Mouse (Mus musculus) intestine, embryonic 16.5 days (tissue): ENCODE data around the gene Lamc3. TPM values are rescaled to one million over a fixed set of nuclear protein-coding genes. Genes with fewer than 3 reads are reported as not detected.
A peak's percentile ranks its signal among the peaks of the same experiment; 100 is the strongest.

ENCODE experiments used
- ATAC-seq: fragments of 200-750 bp; cut with Nextera tagmentation; 2 replicates; pipeline ENCODE4 v1.8.0; 2017; ENCODE audit warnings: moderate TSS enrichment, moderate library complexity
- H3K27ac ChIP-seq: fragments of 300-500 bp; sonication (generic); 2 replicates; pipeline ENCODE4 v1.5.1; 2014; ENCODE audit warnings: mild to moderate bottlenecking, low read length
- H3K27me3 ChIP-seq: fragments of 300-500 bp; sonication (generic); replicated peaks from 2 replicates; pipeline ENCODE4 v1.6.1; 2014; ENCODE audit warnings: low read length, control low read depth, mixed read lengths; ENCODE audit not compliant: control insufficient read depth, insufficient read depth
- H3K36me3 ChIP-seq: fragments of 300-500 bp; sonication (generic); 2 replicates; pipeline ENCODE4 v1.6.1; 2014; ENCODE audit warnings: low read length, control low read depth; ENCODE audit not compliant: control insufficient read depth, insufficient read depth
- H3K4me1 ChIP-seq: fragments of 300-500 bp; sonication (generic); 2 replicates; pipeline ENCODE4 v1.6.1; 2014; ENCODE audit warnings: low read length, control low read depth, mixed read lengths; ENCODE audit not compliant: control insufficient read depth, insufficient read depth
- H3K4me2 ChIP-seq: fragments of 300-500 bp; sonication (generic); 2 replicates; pipeline ENCODE4 v1.6.1; 2014; ENCODE audit warnings: low read depth, low read length, control low read depth
- H3K4me3 ChIP-seq: fragments of 300-500 bp; sonication (generic); 2 replicates; pipeline ENCODE4 v1.5.1; 2014; ENCODE audit warnings: mild to moderate bottlenecking, low read length
- H3K9ac ChIP-seq: fragments of 300-500 bp; sonication (generic); 2 replicates; pipeline ENCODE4 v1.6.1; 2014; ENCODE audit warnings: low read depth, low read length
- H3K9me3 ChIP-seq: fragments of 300-500 bp; sonication (generic); 2 replicates; pipeline ENCODE4 v1.6.1; 2016; ENCODE audit warnings: low read length, control low read depth; ENCODE audit not compliant: control insufficient read depth
- WGBS: fragments of 180-500 bp; shearing (Covaris S2); extraction: QIAGEN DNeasy Blood & Tissue Kit; methylation state at CpG from one replicate; pipeline ENCODE4 v1.1.7; 2014; 5-methylcytosine and 5-hydroxymethylcytosine counted together
- polyA plus RNA-seq: library from polyadenylated mRNA; unstranded; fragments of >200 nt; fragmentation: Nextera tagmentation; extraction: Ambion mirVana; gene quantifications from 2 replicates; pipeline ENCODE4 v1.2.1, GENCODE M21; 2015

Lamc3 gene
- polyA plus RNA-seq, 1 experiment from 2014 or later: 0.44 TPM

DNA sequence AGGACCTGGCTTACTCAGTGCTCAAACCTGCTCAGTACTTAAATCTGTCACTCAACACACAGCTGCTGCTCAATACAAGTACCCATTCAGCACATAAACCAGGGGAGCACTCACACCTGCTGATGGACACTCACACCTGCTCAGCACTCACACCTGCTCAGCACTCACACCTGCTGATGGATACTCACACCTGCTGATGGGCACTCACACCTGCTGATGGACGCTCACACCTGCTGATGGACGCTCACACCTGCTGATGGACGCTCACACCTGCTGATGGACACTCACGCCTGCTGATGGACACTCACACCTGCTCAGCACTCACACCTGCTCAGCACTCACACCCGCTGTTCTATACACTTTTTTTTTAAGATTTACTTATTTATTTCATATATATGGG lies 17.4 kb upstream of the Lamc3 start:
- no peak overlapping the region for H3K27ac ChIP-seq
- no peak overlapping the region for H3K4me3 ChIP-seq
- WGBS: 91% methylated on average over 5 of the region's 5 CpGs
- ATAC-seq: no peak
- no peak overlapping the region for H3K4me2 ChIP-seq
- peaks cover 9% of the 10 kb centered on the region for H3K4me1 ChIP-seq
- H3K27me3 ChIP-seq: 0 out of 2 replicates have a peak, but pooled peaks cover 3% of the 10 kb centered on the region
- H3K9me3 ChIP-seq: no peaks in the 10 kb centered on the region
- H3K9ac ChIP-seq: no peak overlapping the region
- no peaks in the 10 kb centered on the region; the same call in 1 of the 2 replicates for H3K36me3 ChIP-seq

DNA sequence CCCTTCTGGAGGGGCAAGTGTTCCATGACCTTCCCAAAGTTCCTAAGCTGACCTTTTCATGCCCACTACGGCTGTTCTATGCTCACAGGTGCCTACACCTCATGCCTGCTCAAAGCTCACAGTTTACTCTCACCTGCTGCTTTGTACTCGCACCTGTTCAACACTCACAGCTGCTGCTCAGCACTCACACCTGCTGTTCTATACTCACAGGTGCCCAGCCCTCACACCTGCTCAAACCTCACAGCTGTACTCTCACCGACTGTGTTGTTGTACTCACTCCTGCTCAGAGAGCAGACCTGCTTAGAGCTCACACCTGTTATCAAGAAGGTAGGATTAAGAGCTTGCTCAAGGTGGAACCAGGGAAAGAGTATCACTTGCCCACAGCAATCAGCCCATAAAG lies 16.4 kb upstream of the Lamc3 start:
- H3K9ac ChIP-seq: no peak overlapping the region
- WGBS: 62% methylated on average over 3 of the region's 3 CpGs
- no peak overlapping the region for H3K4me2 ChIP-seq
- no peak overlapping the region for H3K27ac ChIP-seq
- H3K9me3 ChIP-seq: no peaks in the 10 kb centered on the region
- H3K4me1 ChIP-seq: peaks cover 9% of the 10 kb centered on the region
- no peaks in the 10 kb centered on the region; the same call in 1 of the 2 replicates for H3K36me3 ChIP-seq
- H3K4me3 ChIP-seq: no peak overlapping the region
- ATAC-seq: no peak
- 0 out of 2 replicates have a peak, but pooled peaks cover 3% of the 10 kb centered on the region for H3K27me3 ChIP-seq

DNA sequence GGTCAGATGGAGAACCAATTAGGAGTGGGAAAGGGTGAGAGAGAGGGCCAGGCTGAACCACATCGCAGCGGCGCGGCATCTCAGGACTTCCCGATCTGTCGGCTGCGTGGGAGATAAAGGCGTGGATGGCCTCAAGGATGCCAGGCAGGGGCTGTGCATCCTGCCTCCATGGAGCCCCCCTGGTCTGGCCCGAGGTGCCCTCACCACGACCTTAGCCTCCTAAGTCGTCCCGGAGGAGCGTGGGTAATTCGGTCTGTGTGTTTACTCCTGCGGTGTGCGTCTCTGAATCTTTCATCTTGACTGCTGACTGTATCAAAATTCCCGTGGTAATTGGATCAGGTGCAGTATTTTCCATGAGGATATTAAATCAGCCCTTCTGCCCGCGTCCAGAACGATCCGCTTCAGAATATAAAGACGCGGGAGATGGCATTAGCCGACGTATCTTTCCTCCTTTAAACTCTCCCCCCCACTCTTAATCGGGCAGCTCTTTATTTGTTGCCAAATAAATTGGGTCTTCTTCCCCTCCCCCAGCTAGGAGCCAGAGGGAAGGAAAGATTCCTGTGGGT lies 12.7 kb upstream of the Lamc3 start:
- Histone ChIP-seq H3K4me2 (no peak overlapping the region), H3K27ac (no peak overlapping the region), H3K27me3 (peaks cover 10% of the 10 kb centered on the region; the same call in 1 of the 2 replicates), H3K9ac (no peak overlapping the region), H3K36me3 (no peaks in the 10 kb centered on the region), H3K4me1 (peaks cover 1% of the 10 kb centered on the region; the same call in 1 of the 2 replicates), H3K9me3 (no peaks in the 10 kb centered on the region), H3K4me3 (no peak overlapping the region)
- no peak for ATAC-seq
- 71% methylated on average over 26 of the region's 26 CpGs for WGBS

DNA sequence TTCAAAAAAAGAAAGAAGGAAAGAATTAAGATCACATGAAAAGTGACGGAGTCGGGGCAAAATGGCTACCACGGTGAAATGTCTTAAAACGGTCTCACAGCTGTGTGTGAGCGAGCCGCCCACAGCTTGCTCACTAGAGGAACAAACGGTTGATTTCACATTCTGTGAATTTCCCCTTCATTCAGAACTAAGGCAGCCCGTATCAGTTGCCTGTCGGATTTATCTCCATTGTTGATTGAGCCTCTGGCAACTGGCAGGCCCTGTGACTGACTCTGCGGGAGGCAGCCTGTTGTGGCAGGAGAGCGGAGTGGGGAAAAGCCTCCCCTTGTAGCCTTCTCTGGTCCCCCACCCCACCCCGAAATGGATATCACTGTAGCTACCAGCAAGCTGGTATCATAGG lies 10.6 kb upstream of the Lamc3 start:
- no peak overlapping the region for H3K27ac ChIP-seq
- no peaks in the 10 kb centered on the region for H3K36me3 ChIP-seq
- no peaks in the 10 kb centered on the region for H3K4me1 ChIP-seq
- ATAC-seq: no peak
- H3K9me3 ChIP-seq: no peaks in the 10 kb centered on the region
- no peak overlapping the region for H3K4me3 ChIP-seq
- peak overlapping the region; percentile 40; the same call in 1 of the 2 replicates for H3K9ac ChIP-seq
- H3K4me2 ChIP-seq: no peak overlapping the region
- WGBS: 39% methylated on average over 12 of the region's 12 CpGs
- H3K27me3 ChIP-seq: peaks cover 10% of the 10 kb centered on the region; the same call in 1 of the 2 replicates

DNA sequence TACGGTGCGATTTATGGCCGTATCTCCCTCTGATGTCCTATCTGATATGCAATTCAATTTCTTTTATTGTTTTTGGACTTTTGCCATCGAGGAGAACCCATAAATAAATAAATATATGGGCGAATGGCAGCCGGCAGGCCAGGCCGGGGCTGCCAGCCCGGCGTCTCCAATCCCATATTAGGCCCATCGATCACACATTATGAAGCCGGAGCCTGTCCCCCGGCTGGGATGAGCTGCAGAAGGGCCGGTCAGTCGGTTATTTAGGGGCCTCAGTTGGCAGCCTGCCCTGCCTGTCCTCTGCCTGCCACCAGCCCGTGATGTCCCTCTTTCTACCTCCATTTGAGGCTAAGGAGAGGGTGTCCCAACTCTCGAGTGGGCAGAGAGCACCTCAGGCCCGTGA lies 8.5 kb upstream of the Lamc3 start:
- Histone ChIP-seq H3K4me3 (no peak overlapping the region), H3K4me1 (no peaks in the 10 kb centered on the region), H3K27ac (no peak overlapping the region), H3K4me2 (no peak overlapping the region), H3K9ac (no peak overlapping the region), H3K9me3 (no peaks in the 10 kb centered on the region), H3K36me3 (no peaks in the 10 kb centered on the region), H3K27me3 (peaks cover 20% of the 10 kb centered on the region; the same call in 1 of the 2 replicates)
- ATAC-seq: no peak
- 58% methylated on average over 17 of the region's 17 CpGs for WGBS

DNA sequence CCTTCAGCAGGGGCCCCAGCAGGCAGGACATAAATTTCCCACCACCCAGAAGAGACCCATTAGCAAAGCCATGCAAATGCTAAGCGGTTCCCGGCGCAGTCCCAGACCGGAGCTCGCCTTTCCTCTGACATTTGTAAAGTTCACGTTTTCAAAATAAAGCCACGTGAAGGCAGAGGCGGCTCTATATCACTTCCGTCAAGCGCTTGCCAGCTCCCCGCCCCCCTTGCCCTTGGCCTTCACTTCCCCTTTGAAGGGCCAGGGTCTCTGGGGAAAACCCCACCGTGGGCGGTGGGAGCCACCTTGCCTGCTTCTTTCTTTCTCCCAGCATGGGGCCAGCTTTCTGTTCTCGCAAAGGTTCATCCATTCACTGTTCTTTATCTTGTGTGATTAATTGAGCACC lies 6.2 kb upstream of the Lamc3 start:
- Histone ChIP-seq H3K27ac (no peak overlapping the region), H3K4me2 (no peak overlapping the region), H3K4me1 (no peaks in the 10 kb centered on the region), H3K36me3 (no peaks in the 10 kb centered on the region), H3K27me3 (peaks cover 17% of the 10 kb centered on the region; the same call in 1 of the 2 replicates), H3K9ac (no peak overlapping the region), H3K9me3 (no peaks in the 10 kb centered on the region), H3K4me3 (no peak overlapping the region)
- ATAC-seq: no peak
- 18% methylated on average over 14 of the region's 14 CpGs for WGBS

DNA sequence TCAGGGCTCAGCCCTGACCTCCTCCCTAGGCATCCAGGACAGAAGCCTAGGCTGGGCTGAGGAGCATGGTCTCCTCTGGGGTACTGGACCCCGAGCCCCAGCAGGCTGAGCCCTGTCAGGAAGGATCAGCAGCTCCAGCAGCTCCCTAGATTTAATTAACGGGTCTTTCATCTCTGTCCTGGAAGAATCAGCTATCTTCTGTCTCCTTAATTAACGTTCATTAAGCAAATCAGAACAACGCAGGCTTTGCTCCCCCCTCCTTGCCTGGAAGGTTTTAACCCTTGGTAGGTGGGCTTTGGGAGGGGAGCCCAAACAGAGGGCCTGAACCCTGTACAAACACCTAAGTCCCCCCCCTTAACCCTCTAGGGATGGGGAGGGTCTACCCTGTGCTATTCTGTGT lies 4.0 kb upstream of the Lamc3 start:
- H3K27ac ChIP-seq: no peak overlapping the region
- H3K27me3 ChIP-seq: peaks cover 28% of the 10 kb centered on the region
- H3K4me1 ChIP-seq: peaks cover 7% of the 10 kb centered on the region; the same call in 1 of the 2 replicates
- no peak for ATAC-seq
- no peaks in the 10 kb centered on the region for H3K9me3 ChIP-seq
- H3K4me2 ChIP-seq: no peak overlapping the region
- no peak overlapping the region for H3K4me3 ChIP-seq
- WGBS: 46% methylated on average over 4 of the region's 4 CpGs
- no peaks in the 10 kb centered on the region for H3K36me3 ChIP-seq
- H3K9ac ChIP-seq: no peak overlapping the region

DNA sequence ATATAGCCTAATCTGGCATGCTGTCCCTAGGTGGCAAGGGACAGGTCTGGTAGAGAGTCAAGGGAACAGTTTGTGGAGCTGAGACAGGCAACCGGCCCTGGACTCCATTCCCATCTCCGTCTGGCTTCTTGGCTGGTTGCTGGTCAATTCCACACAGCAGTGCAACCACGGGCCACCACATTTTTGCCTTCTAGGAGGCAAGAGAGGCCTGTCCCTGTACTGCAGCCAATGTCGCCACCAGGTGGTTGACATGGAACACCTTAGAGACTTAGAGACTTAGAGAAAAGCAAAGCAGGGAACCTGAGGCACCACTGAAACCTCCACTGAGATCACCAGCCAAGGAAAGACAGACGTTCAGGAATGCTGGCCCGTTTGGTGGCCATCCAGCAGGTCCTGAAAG lies 2.3 kb upstream of the Lamc3 start:
- no peak overlapping the region for H3K4me3 ChIP-seq
- 26% methylated on average over 6 of the region's 6 CpGs for WGBS
- no peak overlapping the region for H3K27ac ChIP-seq
- H3K4me1 ChIP-seq: peaks cover 15% of the 10 kb centered on the region; the same call in 1 of the 2 replicates
- no peaks in the 10 kb centered on the region for H3K9me3 ChIP-seq
- ATAC-seq: no peak
- H3K36me3 ChIP-seq: no peaks in the 10 kb centered on the region
- no peak overlapping the region for H3K9ac ChIP-seq
- peaks cover 37% of the 10 kb centered on the region for H3K27me3 ChIP-seq
- no peak overlapping the region for H3K4me2 ChIP-seq

DNA sequence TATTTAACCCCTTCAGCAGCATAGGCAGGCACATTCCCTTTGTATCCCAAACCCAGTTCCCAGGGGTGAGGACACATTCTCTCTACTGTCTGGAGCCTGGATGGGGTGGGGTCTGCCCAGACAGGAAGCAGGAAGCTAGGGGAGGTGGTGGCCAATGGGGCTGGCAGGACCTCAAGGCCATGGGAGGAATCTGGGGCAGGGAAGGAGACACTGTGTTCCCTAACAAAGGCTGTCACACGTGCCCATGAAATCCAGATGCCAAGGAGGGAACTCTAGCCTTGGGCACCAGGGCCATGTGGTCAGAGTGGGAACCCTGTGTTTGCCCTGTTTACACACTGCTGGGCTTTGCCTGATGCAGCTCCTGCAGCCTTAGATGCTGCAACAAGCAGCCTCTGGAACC lies 1.8 kb downstream of the Lamc3 start:
- H3K4me3 ChIP-seq: no peak overlapping the region
- H3K36me3 ChIP-seq: no peaks in the 10 kb centered on the region
- no peak overlapping the region for H3K4me2 ChIP-seq
- no peak overlapping the region for H3K9ac ChIP-seq
- 60% methylated on average over 1 of the region's 1 CpGs for WGBS
- H3K4me1 ChIP-seq: peaks cover 15% of the 10 kb centered on the region; the same call in 1 of the 2 replicates
- peaks cover 28% of the 10 kb centered on the region for H3K27me3 ChIP-seq
- no peak for ATAC-seq
- no peaks in the 10 kb centered on the region for H3K9me3 ChIP-seq
- H3K27ac ChIP-seq: no peak overlapping the region

DNA sequence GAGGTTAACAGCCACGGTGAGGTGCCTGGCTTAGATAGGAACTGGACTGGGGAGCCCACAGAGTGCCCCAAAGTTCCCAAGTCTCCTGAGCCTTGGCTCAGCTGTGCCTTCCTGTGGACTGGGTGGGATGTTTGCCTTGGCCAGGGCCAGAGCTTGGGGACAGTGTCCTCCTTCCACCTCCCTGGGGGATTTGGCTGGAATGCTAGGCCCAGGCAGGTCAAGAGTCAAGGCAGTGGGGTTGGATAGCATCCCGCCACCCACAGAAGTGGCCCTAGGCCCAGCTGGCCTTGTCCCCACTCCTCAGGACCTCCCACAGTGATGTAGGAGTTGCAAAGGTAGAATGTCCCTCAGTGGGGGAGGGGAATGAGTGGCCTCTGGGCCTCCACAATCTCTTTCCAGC lies 4.1 kb downstream of the Lamc3 start:
- WGBS: 80% methylated on average over 2 of the region's 2 CpGs
- H3K9me3 ChIP-seq: no peaks in the 10 kb centered on the region
- no peak overlapping the region for H3K4me2 ChIP-seq
- peaks cover 25% of the 10 kb centered on the region for H3K27me3 ChIP-seq
- no peak overlapping the region for H3K4me3 ChIP-seq
- H3K36me3 ChIP-seq: no peaks in the 10 kb centered on the region
- ATAC-seq: no peak
- H3K27ac ChIP-seq: no peak overlapping the region
- H3K9ac ChIP-seq: no peak overlapping the region
- H3K4me1 ChIP-seq: peaks cover 15% of the 10 kb centered on the region; the same call in 1 of the 2 replicates
